Mouse (Mus musculus): Measurements from ENCODE around the gene C2cd3. TPM values are rescaled to one million over a fixed set of nuclear protein-coding genes. Genes with fewer than 3 reads are reported as not detected.
"Not testable (repeated sequence)": the region's sequence is repeated elsewhere in the genome, so short reads cannot be mapped to it uniquely, and the experiment has no call there.

The C2cd3 gene
- total RNA-seq, 2 experiments from 2014 or later = 23.0 to 65.5 TPM

GRCm38 (mm10) chr7:100466781-100467510, 94.9 kb downstream of the C2cd3 start:
- peak; percentile 75 for ATAC-seq (replicated peaks; ENCODE audit: poor library complexity)

GRCm38 (mm10) chr7:100468761-100469160, 96.7 kb downstream of the C2cd3 start:
- ATAC-seq (replicated peaks; ENCODE audit: poor library complexity) = no peak

- no peak for ATAC-seq (replicated peaks; ENCODE audit: poor library complexity)
These were observed 97.5 kb downstream of the C2cd3 start for GRCm38 (mm10) chr7:100469502-100469901.

- no peak for ATAC-seq (replicated peaks; ENCODE audit: poor library complexity)
These were observed 98.9 kb downstream of the C2cd3 start for GRCm38 (mm10) chr7:100470796-100471406.

- ATAC-seq (replicated peaks; ENCODE audit: poor library complexity) = no peak
These were observed 99.4 kb downstream of the C2cd3 start for GRCm38 (mm10) chr7:100471407-100471797.

- no peak for ATAC-seq (replicated peaks; ENCODE audit: poor library complexity)
These were observed 100.7 kb downstream of the C2cd3 start, which contains the start of gene Ucp3 for GRCm38 (mm10) chr7:100472777-100473176. TSS of gene Ucp3 (plus strand) at chr7:100472990.

- no peak for ATAC-seq (replicated peaks; ENCODE audit: poor library complexity)
These were observed 101.9 kb downstream of the C2cd3 start for GRCm38 (mm10) chr7:100473846-100474454.

- ATAC-seq (replicated peaks; ENCODE audit: poor library complexity) = no peak
These were observed 102.6 kb downstream of the C2cd3 start for GRCm38 (mm10) chr7:100474680-100475079.

GRCm38 (mm10) chr7:100479100-100479822, 107.2 kb downstream of the C2cd3 start:
- ATAC-seq (replicated peaks; ENCODE audit: poor library complexity) = no peak

GRCm38 (mm10) chr7:100479823-100480164, 107.8 kb downstream of the C2cd3 start:
- no peak for ATAC-seq (replicated peaks; ENCODE audit: poor library complexity)

- no peak for ATAC-seq (replicated peaks; ENCODE audit: poor library complexity)
These were observed 108.1 kb downstream of the C2cd3 start for GRCm38 (mm10) chr7:100480175-100480574.

GRCm38 (mm10) chr7:100482046-100482445, 110.0 kb downstream of the C2cd3 start:
- not testable (repeated sequence) for ATAC-seq (replicated peaks; ENCODE audit: poor library complexity)

GRCm38 (mm10) chr7:100484493-100484892, 112.5 kb downstream of the C2cd3 start:
- peak; percentile 74 for ATAC-seq (replicated peaks; ENCODE audit: poor library complexity)

GRCm38 (mm10) chr7:100487301-100487700, 115.3 kb downstream of the C2cd3 start:
- no peak for ATAC-seq (replicated peaks; ENCODE audit: poor library complexity)

GRCm38 (mm10) chr7:100488474-100489048, 116.5 kb downstream of the C2cd3 start:
- no peak for ATAC-seq (replicated peaks; ENCODE audit: poor library complexity)

GRCm38 (mm10) chr7:100492391-100493116, 120.5 kb downstream of the C2cd3 start:
- ATAC-seq (replicated peaks; ENCODE audit: poor library complexity) = peak; percentile 33

GRCm38 (mm10) chr7:100493117-100493483, 121.1 kb downstream of the C2cd3 start, which contains the start of gene Ucp2:
TSS of gene Ucp2 (plus strand) at chr7:100493337.
- peak; percentile 73 for ATAC-seq (replicated peaks; ENCODE audit: poor library complexity)

GRCm38 (mm10) chr7:100493484-100494414, 121.7 kb downstream of the C2cd3 start:
- ATAC-seq (replicated peaks; ENCODE audit: poor library complexity) = peak; percentile 15

- no peak for ATAC-seq (replicated peaks; ENCODE audit: poor library complexity)
These were observed 122.4 kb downstream of the C2cd3 start for GRCm38 (mm10) chr7:100494415-100494831.

Measured in megakaryocyte progenitor cell, adult 5-6 weeks (primary cell).